Mouse (Mus musculus) forebrain, embryonic 16.5 days (tissue): ENCODE data around the gene Hdac4. TPM values are rescaled to one million over a fixed set of nuclear protein-coding genes. Genes with fewer than 3 reads are reported as not detected.

Experiments used
- ATAC-seq: fragments of 200-750 bp; cut with Nextera tagmentation; 2 replicates; pipeline ENCODE4 v1.8.0; 2017; ENCODE audit warnings: mild to moderate bottlenecking, moderate library complexity
- H3K27ac ChIP-seq: fragments of 300-500 bp; sonication (generic); 2 replicates; pipeline ENCODE4 v1.5.1; 2014; ENCODE audit warnings: low read length, control low read depth
- H3K27me3 ChIP-seq: fragments of 300-500 bp; sonication (generic); replicated peaks from 2 replicates; pipeline ENCODE4 v1.6.1; 2014; ENCODE audit warnings: low read length; ENCODE audit not compliant: control insufficient read depth, insufficient read depth
- H3K36me3 ChIP-seq: fragments of 300-500 bp; sonication (generic); 2 replicates; pipeline ENCODE4 v1.6.1; 2014; ENCODE audit not compliant: control insufficient read depth, insufficient read depth
- H3K4me1 ChIP-seq: fragments of 300-500 bp; sonication (generic); replicated peaks from 2 replicates; pipeline ENCODE4 v1.6.1; 2014; ENCODE audit warnings: low read length; ENCODE audit not compliant: control insufficient read depth, insufficient read depth
- H3K4me2 ChIP-seq: fragments of 300-500 bp; sonication (generic); 2 replicates; pipeline ENCODE4 v1.6.1; 2014; ENCODE audit warnings: mild to moderate bottlenecking, low read length, control low read depth
- H3K4me3 ChIP-seq: fragments of 300-500 bp; sonication (generic); replicated peaks from 2 replicates; pipeline ENCODE4 v1.5.1; 2014; ENCODE audit warnings: mild to moderate bottlenecking, low read length, control low read depth
- H3K9ac ChIP-seq: fragments of 300-500 bp; sonication (generic); replicated peaks from 2 replicates; pipeline ENCODE4 v1.6.1; 2014; ENCODE audit warnings: low read depth, low read length, control low read depth
- H3K9me3 ChIP-seq: fragments of 300-500 bp; sonication (generic); 2 replicates; pipeline ENCODE4 v1.6.1; 2016; ENCODE audit warnings: low read length; ENCODE audit not compliant: control insufficient read depth
- WGBS: fragments of 180-500 bp; shearing (Covaris S2); extraction: QIAGEN DNeasy Blood & Tissue Kit; methylation state at CpG from one replicate; pipeline ENCODE4 v1.1.7; 2014; 5-methylcytosine and 5-hydroxymethylcytosine counted together
- polyA plus RNA-seq: library from polyadenylated mRNA; unstranded; fragments of >200 nt; fragmentation: Nextera tagmentation; extraction: Ambion mirVana; gene quantifications from 2 replicates; pipeline ENCODE4 v1.2.1, GENCODE M21; 2015

Hdac4 gene
- polyA plus RNA-seq, 1 experiment from 2014 or later: 31.3 TPM

GRCm38 (mm10) chr1:91964486-91965335 is 230.8 kb downstream of the Hdac4 start:
- H3K27ac ChIP-seq: no peak overlapping the region
- H3K9ac ChIP-seq: no peak overlapping the region
- H3K4me2 ChIP-seq: no peak overlapping the region
- no peaks in the 10 kb centered on the region for H3K4me1 ChIP-seq
- H3K36me3 ChIP-seq: peaks cover 6% of the 10 kb centered on the region
- H3K27me3 ChIP-seq: no peaks in the 10 kb centered on the region
- no peak for ATAC-seq
- no peaks in the 10 kb centered on the region for H3K9me3 ChIP-seq
- 69% methylated on average over 9 of the region's 9 CpGs for WGBS
- H3K4me3 ChIP-seq: no peak overlapping the region

GRCm38 (mm10) chr1:91962256-91962655 is 233.2 kb downstream of the Hdac4 start:
- H3K36me3 ChIP-seq: peaks cover 6% of the 10 kb centered on the region
- 31% methylated on average over 1 of the region's 1 CpGs for WGBS
- no peaks in the 10 kb centered on the region for H3K27me3 ChIP-seq
- peak; percentile 76; the same call in 1 of the 2 replicates for ATAC-seq
- no peak overlapping the region for H3K4me2 ChIP-seq
- H3K4me3 ChIP-seq: no peak overlapping the region
- no peak overlapping the region for H3K27ac ChIP-seq
- H3K4me1 ChIP-seq: no peaks in the 10 kb centered on the region
- H3K9ac ChIP-seq: no peak overlapping the region
- no peaks in the 10 kb centered on the region for H3K9me3 ChIP-seq

- WGBS: 90% methylated on average over 8 of the region's 8 CpGs
- H3K9me3 ChIP-seq: no peaks in the 10 kb centered on the region
- H3K4me1 ChIP-seq: no peaks in the 10 kb centered on the region
- no peak for ATAC-seq
- no peak overlapping the region for H3K27ac ChIP-seq
- H3K27me3 ChIP-seq: no peaks in the 10 kb centered on the region
- H3K36me3 ChIP-seq: peaks cover 3% of the 10 kb centered on the region
- no peak overlapping the region for H3K4me2 ChIP-seq
- H3K4me3 ChIP-seq: no peak overlapping the region
- H3K9ac ChIP-seq: no peak overlapping the region
These were observed 234.3 kb downstream of the Hdac4 start for GRCm38 (mm10) chr1:91961231-91961630.

GRCm38 (mm10) chr1:91959891-91960290 is 235.6 kb downstream of the Hdac4 start:
- H3K36me3 ChIP-seq: peaks cover 10% of the 10 kb centered on the region
- no peak overlapping the region for H3K4me2 ChIP-seq
- WGBS: 86% methylated on average over 3 of the region's 3 CpGs
- no peak for ATAC-seq
- H3K27ac ChIP-seq: no peak overlapping the region
- no peaks in the 10 kb centered on the region for H3K9me3 ChIP-seq
- H3K27me3 ChIP-seq: no peaks in the 10 kb centered on the region
- H3K9ac ChIP-seq: no peak overlapping the region
- no peaks in the 10 kb centered on the region for H3K4me1 ChIP-seq
- H3K4me3 ChIP-seq: no peak overlapping the region

- Histone ChIP-seq H3K27me3 (no peaks in the 10 kb centered on the region), H3K9me3 (no peaks in the 10 kb centered on the region), H3K36me3 (peaks cover 12% of the 10 kb centered on the region), H3K27ac (no peak overlapping the region), H3K9ac (no peak overlapping the region), H3K4me3 (no peak overlapping the region), H3K4me1 (no peaks in the 10 kb centered on the region), H3K4me2 (no peak overlapping the region)
- ATAC-seq: no peak
- 90% methylated on average over 5 of the region's 5 CpGs for WGBS
These were observed 236.5 kb downstream of the Hdac4 start for GRCm38 (mm10) chr1:91959044-91959443.

GRCm38 (mm10) chr1:91956229-91956628 is 239.3 kb downstream of the Hdac4 start:
- H3K36me3 ChIP-seq: peaks cover 13% of the 10 kb centered on the region
- no peak for ATAC-seq
- no peaks in the 10 kb centered on the region for H3K4me1 ChIP-seq
- 76% methylated on average over 4 of the region's 4 CpGs for WGBS
- no peak overlapping the region for H3K27ac ChIP-seq
- H3K4me3 ChIP-seq: no peak overlapping the region
- H3K9me3 ChIP-seq: no peaks in the 10 kb centered on the region
- no peak overlapping the region for H3K4me2 ChIP-seq
- no peaks in the 10 kb centered on the region for H3K27me3 ChIP-seq
- no peak overlapping the region for H3K9ac ChIP-seq

GRCm38 (mm10) chr1:91954954-91955353 is 240.5 kb downstream of the Hdac4 start:
- H3K4me1 ChIP-seq: no peaks in the 10 kb centered on the region
- H3K27me3 ChIP-seq: no peaks in the 10 kb centered on the region
- H3K27ac ChIP-seq: no peak overlapping the region
- no peaks in the 10 kb centered on the region for H3K9me3 ChIP-seq
- no peak overlapping the region for H3K9ac ChIP-seq
- WGBS: 89% methylated on average over 5 of the region's 5 CpGs
- H3K4me3 ChIP-seq: no peak overlapping the region
- H3K4me2 ChIP-seq: no peak overlapping the region
- peaks cover 12% of the 10 kb centered on the region for H3K36me3 ChIP-seq
- ATAC-seq: no peak

- Histone ChIP-seq H3K4me2 (no peak overlapping the region), H3K27ac (no peak overlapping the region), H3K4me1 (no peaks in the 10 kb centered on the region), H3K9me3 (no peaks in the 10 kb centered on the region), H3K4me3 (no peak overlapping the region), H3K27me3 (no peaks in the 10 kb centered on the region), H3K36me3 (peaks cover 12% of the 10 kb centered on the region), H3K9ac (no peak overlapping the region)
- no peak for ATAC-seq
- 91% methylated on average over 6 of the region's 6 CpGs for WGBS
These were observed 242.6 kb downstream of the Hdac4 start for GRCm38 (mm10) chr1:91952912-91953311.

GRCm38 (mm10) chr1:91947441-91947840 is 248.1 kb downstream of the Hdac4 start:
- Histone ChIP-seq H3K9me3 (no peaks in the 10 kb centered on the region), H3K4me3 (no peak overlapping the region), H3K4me1 (no peaks in the 10 kb centered on the region), H3K36me3 (peaks cover 3% of the 10 kb centered on the region), H3K9ac (no peak overlapping the region), H3K27ac (no peak overlapping the region), H3K4me2 (no peak overlapping the region), H3K27me3 (no peaks in the 10 kb centered on the region)
- no peak for ATAC-seq
- WGBS: 95% methylated on average over 7 of the region's 7 CpGs
